29 mouse cellular contexts compared by ENCODE assay signal in the genomic region with DNA sequence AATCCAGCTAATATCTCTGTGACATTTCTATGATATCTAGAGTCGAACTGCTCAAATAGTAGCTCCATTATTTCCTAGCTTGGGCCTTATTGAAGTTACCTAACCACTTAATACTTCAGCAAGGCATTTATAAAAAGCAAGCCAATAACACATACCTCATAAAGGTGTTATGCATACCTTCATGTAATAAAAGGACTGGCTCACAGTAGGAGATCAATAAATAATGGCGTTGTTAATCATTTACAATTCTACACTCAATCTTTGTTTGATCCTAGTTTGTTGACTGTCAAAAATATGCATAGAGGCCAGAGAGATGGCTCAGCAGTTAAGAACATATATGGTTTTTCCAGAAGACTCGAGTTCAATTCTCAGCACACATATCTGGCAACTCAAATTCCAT. TPM values are rescaled to one million over a fixed set of nuclear protein-coding genes. Genes with fewer than 3 reads are reported as not detected.
A peak's percentile ranks its signal among the peaks of the same experiment; 100 is the strongest.
DNase-seq lines count a peak whose midpoint lies in the region; ATAC-seq lines count a peak whose summit lies in the region.
"Had no signal": no experiment of that assay in that cellular context is flagged by ENCODE, and none has a peak within 500 bp of the region (broad histone marks: within the 10 kb centered on the region; RNA-seq: fewer than 3 reads in every experiment).

No protein-coding gene starts in this region.

- peak overlapping the region; percentile 80 for H3K27ac ChIP-seq in liver, embryonic 12.5 days
- H3K27ac ChIP-seq in liver, embryonic 11.5 days (ENCODE audit: low read depth, low read length): no peak overlapping the region
- H3K27ac ChIP-seq in intestine, embryonic 14.5 days (ENCODE audit: low read depth): no peak overlapping the region
- no peak overlapping the region for H3K27ac ChIP-seq in intestine, embryonic 16.5 days (ENCODE audit: low read length)
- H3K27ac ChIP-seq: embryonic facial prominence, embryonic 12.5 days; embryonic facial prominence, embryonic 15.5 days; gastrocnemius, adult 2 months; heart, embryonic 15.5 days; hindbrain, embryonic 10.5 days; hindbrain, embryonic 13.5 days had no signal

- peaks cover 70% of the 10 kb centered on the region for H3K4me1 ChIP-seq in liver, embryonic 12.5 days
- H3K4me1 ChIP-seq in liver, embryonic 11.5 days (replicated peaks; ENCODE audit: control insufficient read depth, insufficient read depth, low read length): peaks cover 38% of the 10 kb centered on the region
- 0 out of 2 replicates have a peak, but pooled peaks cover 6% of the 10 kb centered on the region for H3K4me1 ChIP-seq in intestine, embryonic 14.5 days (replicated peaks; ENCODE audit: control insufficient read depth, insufficient read depth, low read length)
- H3K4me1 ChIP-seq in intestine, embryonic 16.5 days (ENCODE audit: control insufficient read depth, insufficient read depth, low read length): peaks cover 18% of the 10 kb centered on the region
- H3K4me1 ChIP-seq: embryonic facial prominence, embryonic 12.5 days had no signal

- H3K36me3 ChIP-seq in liver, embryonic 12.5 days: peaks cover 23% of the 10 kb centered on the region
- H3K36me3 ChIP-seq in liver, embryonic 11.5 days (ENCODE audit: control insufficient read depth, insufficient read depth, low read length): no peaks in the 10 kb centered on the region; the same call in 1 of the 2 replicates
- no peaks in the 10 kb centered on the region for H3K36me3 ChIP-seq in intestine, embryonic 14.5 days (ENCODE audit: control insufficient read depth, insufficient read depth, low read length)
- H3K36me3 ChIP-seq in intestine, embryonic 16.5 days (ENCODE audit: control insufficient read depth, insufficient read depth, low read length): 0 out of 2 replicates have a peak, but pooled peaks cover 3% of the 10 kb centered on the region
- H3K36me3 ChIP-seq: embryonic facial prominence, embryonic 12.5 days; embryonic facial prominence, embryonic 15.5 days; heart, embryonic 12.5 days; heart, embryonic 15.5 days; hindbrain, embryonic 13.5 days had no signal

- 83% methylated on average over 3 of the region's 3 CpGs for WGBS in liver, embryonic 12.5 days (ENCODE audit: insufficient replicate concordance)
- 85% methylated on average over 3 of the region's 3 CpGs for WGBS in liver, embryonic 11.5 days
- 73% methylated on average over 3 of the region's 3 CpGs for WGBS in intestine, embryonic 14.5 days
- 60% methylated on average over 3 of the region's 3 CpGs for WGBS in intestine, embryonic 16.5 days

- no peak for ATAC-seq in liver, embryonic 12.5 days
- no peak for ATAC-seq in liver, embryonic 11.5 days (replicated peaks; ENCODE audit: low FRiP score)
- 0 out of 2 replicates have a peak, but pooled peaks have one; percentile 22 for ATAC-seq in intestine, embryonic 14.5 days (replicated peaks; ENCODE audit: low FRiP score, low TSS enrichment, low read depth)
- ATAC-seq in intestine, embryonic 16.5 days: 0 out of 2 replicates have a peak, but pooled peaks have one; percentile 32
- ATAC-seq: forebrain, embryonic 14.5 days; forebrain, postnatal 0 days; hindbrain, embryonic 16.5 days; Patski had no signal

- no peaks in the 10 kb centered on the region for H3K27me3 ChIP-seq in liver, embryonic 12.5 days (replicated peaks)
- no peaks in the 10 kb centered on the region for H3K27me3 ChIP-seq in liver, embryonic 11.5 days (replicated peaks; ENCODE audit: control insufficient read depth, insufficient read depth, low read length)
- H3K27me3 ChIP-seq in intestine, embryonic 14.5 days (replicated peaks; ENCODE audit: control insufficient read depth, insufficient read depth, low read length): no peaks in the 10 kb centered on the region
- no peaks in the 10 kb centered on the region for H3K27me3 ChIP-seq in intestine, embryonic 16.5 days (replicated peaks; ENCODE audit: control insufficient read depth, insufficient read depth, low read length)
- H3K27me3 ChIP-seq: CH12.LX; embryonic facial prominence, embryonic 12.5 days; embryonic facial prominence, embryonic 15.5 days; heart, embryonic 12.5 days; heart, embryonic 15.5 days; hindbrain, embryonic 13.5 days; Patski had no signal

- H3K9ac ChIP-seq in liver, embryonic 12.5 days: no peak overlapping the region
- no peak overlapping the region for H3K9ac ChIP-seq in liver, embryonic 11.5 days (ENCODE audit: low read depth, low read length)
- H3K9ac ChIP-seq in intestine, embryonic 14.5 days (ENCODE audit: low read length): no peak overlapping the region
- H3K9ac ChIP-seq in intestine, embryonic 16.5 days (ENCODE audit: low read depth, low read length): no peak overlapping the region
- H3K9ac ChIP-seq: embryonic facial prominence, embryonic 12.5 days; embryonic facial prominence, embryonic 15.5 days; forebrain, postnatal 0 days; heart, embryonic 12.5 days; heart, embryonic 15.5 days; hindbrain, embryonic 13.5 days had no signal

- no peak for DNase-seq in liver, embryonic 11.5 days (ENCODE audit: low spot score)
- no peak for DNase-seq in intestine, embryonic 14.5 days (ENCODE audit: low spot score)
- no peak for DNase-seq in heart, adult 9 months (ENCODE audit: low spot score in 2 of 2)
- DNase-seq in urinary bladder, adult 2 months (ENCODE audit: low spot score): no peak
- DNase-seq: adrenal gland, postnatal 10 days; adrenal gland, postnatal 36 days; B cell, adult 2 months; cerebellum, adult 18-20 months; cerebellum, adult 9-10 months; cerebellum, postnatal 25 days; forebrain, postnatal 0 days; gastrocnemius, adult 2 months; gastrocnemius, postnatal 14 days; heart, adult 11 months; heart, postnatal 10 days; heart, postnatal 36 days had no signal

- no peaks in the 10 kb centered on the region for H3K9me3 ChIP-seq in liver, embryonic 12.5 days (replicated peaks)
- H3K9me3 ChIP-seq in liver, embryonic 11.5 days (ENCODE audit: control insufficient read depth, low read length): no peaks in the 10 kb centered on the region
- H3K9me3 ChIP-seq in intestine, embryonic 14.5 days (ENCODE audit: control insufficient read depth, low read length): no peaks in the 10 kb centered on the region
- no peaks in the 10 kb centered on the region for H3K9me3 ChIP-seq in intestine, embryonic 16.5 days (ENCODE audit: control insufficient read depth, low read length)
- H3K9me3 ChIP-seq: embryonic facial prominence, embryonic 12.5 days; embryonic facial prominence, embryonic 15.5 days; G1E; heart, embryonic 12.5 days; heart, embryonic 15.5 days; hindbrain, embryonic 10.5 days; hindbrain, embryonic 13.5 days had no signal

- no peak overlapping the region for H3K4me2 ChIP-seq in liver, embryonic 12.5 days
- no peak overlapping the region for H3K4me2 ChIP-seq in liver, embryonic 11.5 days
- H3K4me2 ChIP-seq in intestine, embryonic 14.5 days (ENCODE audit: low read length): no peak overlapping the region
- no peak overlapping the region for H3K4me2 ChIP-seq in intestine, embryonic 16.5 days (ENCODE audit: low read depth, low read length)
- H3K4me2 ChIP-seq: embryonic facial prominence, embryonic 12.5 days; embryonic facial prominence, embryonic 15.5 days; heart, embryonic 12.5 days; heart, embryonic 15.5 days; hindbrain, embryonic 13.5 days had no signal

- H3K4me3 ChIP-seq in liver, embryonic 12.5 days: no peak overlapping the region
- no peak overlapping the region for H3K4me3 ChIP-seq in liver, embryonic 11.5 days (ENCODE audit: low read depth, low read length)
- H3K4me3 ChIP-seq in intestine, embryonic 14.5 days (ENCODE audit: low read depth, low read length): no peak overlapping the region
- no peak overlapping the region for H3K4me3 ChIP-seq in intestine, embryonic 16.5 days (ENCODE audit: low read length)
- H3K4me3 ChIP-seq: embryonic facial prominence, embryonic 12.5 days; embryonic facial prominence, embryonic 15.5 days; gastrocnemius, adult 2 months; heart, embryonic 12.5 days; heart, embryonic 15.5 days; hindbrain, embryonic 10.5 days; hindbrain, embryonic 13.5 days had no signal

RNA-seq across cellular contexts. Expression of a gene that starts 26.9 kb away (rescaled TPM):
- polyA plus RNA-seq in liver, embryonic 12.5 days (2016; fragmentation: Nextera tagmentation; extraction: Ambion mirVana): 11.3 and 13.3 TPM in 2 replicates
- 21.3 and 23.5 TPM in 2 replicates for polyA plus RNA-seq in liver, embryonic 11.5 days (2014; fragmentation: Nextera tagmentation; extraction: Ambion mirVana)
- polyA plus RNA-seq in intestine, embryonic 14.5 days (2014; fragmentation: Nextera tagmentation; extraction: Ambion mirVana): 28.0 and 28.9 TPM in 2 replicates
- 13.9 and 15.6 TPM in 2 replicates for polyA plus RNA-seq in intestine, embryonic 16.5 days (2015; fragmentation: Nextera tagmentation; extraction: Ambion mirVana)
- polyA plus RNA-seq in urinary bladder, adult 2 months (2012; rRNA removed): 21.5 and 23.9 TPM in 2 replicates

RNA-seq across cellular contexts. Expression of a gene that starts 57.8 kb away (rescaled TPM):
- 249 and 252 TPM in 2 replicates for polyA plus RNA-seq in liver, embryonic 12.5 days (2016; fragmentation: Nextera tagmentation; extraction: Ambion mirVana)
- polyA plus RNA-seq in liver, embryonic 11.5 days (2014; fragmentation: Nextera tagmentation; extraction: Ambion mirVana): 414 and 416 TPM in 2 replicates
- polyA plus RNA-seq in intestine, embryonic 14.5 days (2014; fragmentation: Nextera tagmentation; extraction: Ambion mirVana): 280 and 295 TPM in 2 replicates
- polyA plus RNA-seq in intestine, embryonic 16.5 days (2015; fragmentation: Nextera tagmentation; extraction: Ambion mirVana): 216 and 238 TPM in 2 replicates
- polyA plus RNA-seq in urinary bladder, adult 2 months (2012; rRNA removed): 162 and 163 TPM in 2 replicates

Comparison
In these comparisons a context has a peak if more than half of its experiments do, and no peak if none do; other contexts are left out.
1. ATAC-seq: peak in intestine, embryonic 14.5 days (single experiment) and intestine, embryonic 16.5 days (single experiment); none in liver, embryonic 12.5 days (single experiment) and liver, embryonic 11.5 days (single experiment).